Mouse (Mus musculus) lung, postnatal 0 days (tissue): ENCODE measurements around the gene Ndel1.

Experiments used
- CTCF ChIP-seq: IDR thresholded peaks from 2 replicates; pipeline ENCODE4 v1.5.1; 2016; ENCODE audit warnings: antibody characterized with exemption, mild to moderate bottlenecking
- EP300 ChIP-seq: IDR thresholded peaks from 2 replicates; pipeline ENCODE4 v1.6.1; 2016; ENCODE audit warnings: antibody characterized with exemption, mild to moderate bottlenecking, control low read depth

DNA sequence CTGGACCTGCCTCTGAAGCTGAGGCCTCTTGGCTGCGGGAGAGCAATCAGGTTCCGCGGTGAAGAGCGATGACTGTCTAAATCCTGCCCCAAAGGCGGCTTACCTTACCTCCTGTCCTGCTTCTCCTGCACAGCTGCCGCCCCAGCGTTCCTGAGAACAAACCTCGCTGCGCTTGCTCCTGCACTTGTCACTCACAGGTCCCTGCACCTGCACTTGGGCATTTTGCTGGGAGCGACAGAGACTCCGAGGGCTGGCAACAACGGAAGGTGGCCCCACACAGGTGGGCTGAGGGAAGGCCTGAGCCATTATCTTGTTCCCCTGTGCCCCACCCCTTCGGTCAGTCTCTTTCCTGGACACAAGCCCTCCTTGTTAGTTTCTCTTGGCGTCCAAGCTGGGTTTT, 10.4 kb upstream of the Ndel1 start:
- TF ChIP-seq CTCF (no peak), EP300 (no peak)
